Mouse (Mus musculus) MEL (cell line): ENCODE results near the gene Gm10277. TPM values are rescaled to one million over a fixed set of nuclear protein-coding genes. Genes with fewer than 3 reads are reported as not detected.

Source experiments
- DNase-seq: peaks from one replicate; pipeline ENCODE4 v3.0.0; 2011; ENCODE audit warnings: low read depth, low spot score
- H3K27ac ChIP-seq: 2 replicates; pipeline ENCODE4 v1.5.1; 2012; ENCODE audit warnings: low read depth, mild to moderate bottlenecking, control low read depth, low read length, moderate library complexity; ENCODE audit not compliant: control insufficient read depth
- H3K27me3 ChIP-seq, 2 experiments: fragments of 150-350 bp in 1 of 2; sonication (generic) in 1 of 2; 2 replicates each; pipeline ENCODE4 v1.6.1; 2012; ENCODE audit warnings: low read length in 2 of 2, mild to moderate bottlenecking in 2 of 2, improper control_type of control experiment in 1 of 2, moderate library complexity in 1 of 2; ENCODE audit not compliant: insufficient read depth in 2 of 2, control insufficient read depth in 1 of 2
- H3K36me3 ChIP-seq, 2 experiments: 2 replicates each; pipeline ENCODE4 v1.6.1; 2012 to 2014; ENCODE audit warnings: low read length in 2 of 2, improper control_type of control experiment in 1 of 2, inconsistent platforms in 1 of 2, mild to moderate bottlenecking in 1 of 2; ENCODE audit not compliant: insufficient read depth in 2 of 2, control insufficient read depth in 1 of 2
- H3K4me1 ChIP-seq, 2 experiments: fragments of 150-350 bp in 1 of 2; sonication (generic) in 1 of 2; 2 replicates each; pipeline ENCODE4 v1.6.1; 2012; ENCODE audit warnings: low read length in 2 of 2, improper control_type of control experiment in 1 of 2, mild to moderate bottlenecking in 1 of 2; ENCODE audit not compliant: insufficient read depth in 2 of 2, control insufficient read depth in 1 of 2
- H3K4me3 ChIP-seq, 2 experiments: fragments of 150-350 bp in 1 of 2; sonication (generic) in 1 of 2; 2 replicates each; pipeline ENCODE4 v1.5.1; 2012; ENCODE audit warnings: low read depth in 2 of 2, low read length in 2 of 2, mild to moderate bottlenecking in 2 of 2, moderate library complexity in 2 of 2, control low read depth in 1 of 2, improper control_type of control experiment in 1 of 2; ENCODE audit not compliant: control insufficient read depth in 1 of 2, insufficient read depth in 1 of 2
- H3K79me2 ChIP-seq: 2 replicates; pipeline ENCODE4 v1.6.1; 2012; ENCODE audit warnings: mild to moderate bottlenecking, low read length, moderate library complexity; ENCODE audit not compliant: control insufficient read depth, poor library complexity, insufficient read depth
- H3K9ac ChIP-seq: 2 replicates; pipeline ENCODE4 v1.6.1; 2012; ENCODE audit warnings: low read depth, mild to moderate bottlenecking, control low read depth, low read length, moderate library complexity; ENCODE audit not compliant: control insufficient read depth, poor library complexity, severe bottlenecking
- H3K9me3 ChIP-seq: fragments of 150-350 bp; sonication (generic); replicated peaks from 2 replicates; pipeline ENCODE4 v1.6.1; 2012; ENCODE audit warnings: mild to moderate bottlenecking, low read length, improper control_type of control experiment, moderate library complexity; ENCODE audit not compliant: insufficient read depth
- CHD1 ChIP-seq: IDR thresholded peaks from 2 replicates; pipeline ENCODE4 v1.6.1; 2012; ENCODE audit warnings: low read depth, mild to moderate bottlenecking, inconsistent platforms, low read length, improper control_type of control experiment
- EP300 ChIP-seq, 2 experiments: IDR thresholded peaks; 2 replicates each; pipeline ENCODE4 v1.6.1; 2011; ENCODE audit warnings: improper control_type of control experiment in 2 of 2, low read length in 2 of 2, low read depth in 1 of 2, mild to moderate bottlenecking in 1 of 2
- ETS1 ChIP-seq: IDR thresholded peaks from 2 replicates; pipeline ENCODE4 v1.6.1; 2012; ENCODE audit warnings: low read depth, mild to moderate bottlenecking, inconsistent platforms, low read length, improper control_type of control experiment, moderate library complexity
- GABPA ChIP-seq: IDR thresholded peaks from 2 replicates; pipeline ENCODE4 v1.6.1; 2012; ENCODE audit warnings: low read depth, mild to moderate bottlenecking, inconsistent platforms, low read length, improper control_type of control experiment, moderate library complexity
- MAZ ChIP-seq: IDR thresholded peaks from 2 replicates; pipeline ENCODE4 v1.6.1; 2012; ENCODE audit warnings: low read depth, mild to moderate bottlenecking, inconsistent platforms, low read length, improper control_type of control experiment
- MEF2A ChIP-seq: IDR thresholded peaks from 2 replicates; pipeline ENCODE4 v1.6.1; 2014; ENCODE audit warnings: low read depth, mild to moderate bottlenecking, inconsistent platforms, low read length, improper control_type of control experiment; ENCODE audit not compliant: poor library complexity, insufficient replicate concordance, severe bottlenecking; ENCODE audit errors: extremely low read depth
- MYB ChIP-seq: IDR thresholded peaks from 2 replicates; pipeline ENCODE4 v1.6.1; 2011; ENCODE audit warnings: mild to moderate bottlenecking, low read depth, low read length, improper control_type of control experiment
- MYC ChIP-seq: IDR thresholded peaks from 2 replicates; pipeline ENCODE4 v1.6.1; 2011; ENCODE audit warnings: low read depth, mild to moderate bottlenecking, low read length, improper control_type of control experiment, moderate library complexity
- POLR2AphosphoS2 ChIP-seq: IDR thresholded peaks from 2 replicates; pipeline ENCODE4 v1.6.1; 2011; ENCODE audit warnings: low read length, improper control_type of control experiment
- POLR2AphosphoS5 ChIP-seq: IDR thresholded peaks from 2 replicates; pipeline ENCODE4 v1.6.1; 2012; ENCODE audit warnings: low read depth, borderline replicate concordance, mild to moderate bottlenecking, inconsistent platforms, low read length, moderate library complexity, mixed read lengths
- SMC3 ChIP-seq: IDR thresholded peaks from 2 replicates; pipeline ENCODE4 v1.6.1; 2011; ENCODE audit warnings: low read depth, low read length, improper control_type of control experiment
- TCF12 ChIP-seq: IDR thresholded peaks from 2 replicates; pipeline ENCODE4 v1.6.1; 2014; ENCODE audit warnings: low read depth, mild to moderate bottlenecking, inconsistent platforms, low read length, improper control_type of control experiment, moderate library complexity
- UBTF ChIP-seq: IDR thresholded peaks from 2 replicates; pipeline ENCODE4 v1.6.1; 2012; ENCODE audit warnings: low read depth, mild to moderate bottlenecking, inconsistent platforms, low read length, improper control_type of control experiment, moderate library complexity, borderline replicate concordance; ENCODE audit not compliant: insufficient read depth
- polyA plus RNA-seq, 2 experiments: library from polyadenylated mRNA; stranded (reverse) in 1 of 2; unstranded in 1 of 2; fragments of >175 nt in 1 of 2; fragments of >200 nt in 1 of 2; gene quantifications; 2 replicates each; pipeline versions ENCODE4 v1.2.1 to v1.2.4; 2012; ENCODE audit warnings: low replicate concordance in 2 of 2, low read depth in 1 of 2; ENCODE audit not compliant: insufficient read length in 2 of 2, insufficient read depth in 1 of 2, missing spikeins in 1 of 2
- total RNA-seq: library from RNA; depleted of rRNA; stranded (reverse); fragments of 300-350 nt; gene quantifications from 2 replicates; pipeline ENCODE4 v1.2.3, GENCODE M21; 2012

Gene Gm10277
- total and polyA plus RNA-seq, 3 experiments: 0.19 to 0.35 TPM; not detected in 1

GRCm38 (mm10) chr11:77781088-77781487 is 6.5 kb downstream of the Gm10277 start:
- Histone ChIP-seq H3K9me3 (no peaks in the 10 kb centered on the region), H3K36me3 (peaks cover 0 to 26% of the 10 kb centered on the region in 2 experiments; a peak in 2 of 4 replicates), H3K4me1 (peaks cover 16 to 32% of the 10 kb centered on the region in 2 experiments), H3K9ac (no peak overlapping the region), H3K79me2 (no peaks in the 10 kb centered on the region; the same call in 1 of the 2 replicates), H3K4me3 (no peak overlapping the region), H3K27me3 (no peaks in the 10 kb centered on the region), H3K27ac (no peak overlapping the region)
- no peak for DNase-seq
- TF ChIP-seq MEF2A (no peak), MYB (no peak), SMC3 (no peak), GABPA (no peak), TCF12 (no peak), POLR2AphosphoS5 (no peak), EP300 (IDR thresholded peaks at IDR 0.05; ENCODE audit: low read depth in 1 of 2, low read length in 2 of 2) (no peak)

- Histone ChIP-seq H3K4me3 (no peak overlapping the region), H3K27ac (no peak overlapping the region), H3K9ac (no peak overlapping the region), H3K9me3 (no peaks in the 10 kb centered on the region), H3K4me1 (peaks cover 5 to 14% of the 10 kb centered on the region in 2 experiments), H3K27me3 (no peaks in the 10 kb centered on the region), H3K79me2 (no peaks in the 10 kb centered on the region), H3K36me3 (peaks cover 0 to 10% of the 10 kb centered on the region in 2 experiments; a peak in 2 of 4 replicates)
- DNase-seq: no peak
- no peak for TF ChIP-seq MYC
- no peak for TF ChIP-seq UBTF
- TF ChIP-seq SMC3: no peak
- TF ChIP-seq MAZ: no peak
- no peak for TF ChIP-seq ETS1
- no peak for TF ChIP-seq POLR2AphosphoS2
- no peak for TF ChIP-seq CHD1
Observed at GRCm38 (mm10) chr11:77779240-77779639, 8.3 kb downstream of the Gm10277 start.

- DNase-seq: no peak
- no peak for TF ChIP-seq MYB
- no peaks in the 10 kb centered on the region for H3K27me3 ChIP-seq
- no peaks in the 10 kb centered on the region for H3K79me2 ChIP-seq
- no peaks in the 10 kb centered on the region for H3K9me3 ChIP-seq
- H3K9ac ChIP-seq: no peak overlapping the region
- H3K4me1 ChIP-seq: peaks cover 0 to 7% of the 10 kb centered on the region in 2 experiments; a peak in 1 of 4 replicates
- H3K27ac ChIP-seq: no peak overlapping the region
- H3K4me3 ChIP-seq: no peak overlapping the region
- peaks cover 0 to 2% of the 10 kb centered on the region in 2 experiments; a peak in 1 of 4 replicates for H3K36me3 ChIP-seq
Observed at GRCm38 (mm10) chr11:77777937-77778336, 9.6 kb downstream of the Gm10277 start.
